Comparison of ENCODE assay signal across 23 mouse cellular contexts in the genomic region with DNA sequence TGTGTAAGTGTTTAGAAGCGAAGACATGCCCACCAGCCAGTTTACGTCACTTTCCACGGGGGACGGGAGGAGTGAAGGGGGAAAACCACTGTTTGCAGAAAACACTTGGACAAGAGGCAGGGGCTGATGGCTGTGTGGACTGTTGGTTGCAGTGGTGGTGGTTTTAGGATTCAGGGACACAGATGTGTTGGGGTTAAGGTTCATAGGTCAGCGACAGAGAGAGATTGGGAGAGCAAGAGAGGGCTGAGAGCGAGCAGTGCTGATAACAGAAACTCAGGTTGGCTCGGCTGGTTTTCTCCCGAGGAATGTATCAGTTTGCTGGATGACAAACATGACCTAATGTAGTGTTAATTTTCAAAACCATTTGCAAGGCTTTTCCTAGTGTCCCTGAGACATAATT.
DNase-seq lines count a peak whose midpoint lies in the region; ATAC-seq and TF ChIP-seq lines count a peak whose summit lies in the region.
"Had no signal": no experiment of that assay in that cellular context is flagged by ENCODE, and none has a peak within 500 bp of the region (broad histone marks: within the 10 kb centered on the region; RNA-seq: fewer than 3 reads in every experiment).

No protein-coding gene starts in this region.

- no peaks in the 10 kb centered on the region for H3K9me3 ChIP-seq in liver, postnatal 0 days (ENCODE audit: low read length)
- H3K9me3 ChIP-seq: embryonic facial prominence, embryonic 10.5 days; embryonic facial prominence, embryonic 12.5 days; forebrain, embryonic 13.5 days; forebrain, embryonic 15.5 days; G1E had no signal

- no peak for TF ChIP-seq POLR2A in liver, adult 2 months (IDR thresholded peaks at IDR 0.05; ENCODE audit: extremely low read depth, insufficient read depth, low read length)

- no peak overlapping the region for H3K9ac ChIP-seq in liver, adult 2 months (ENCODE audit: low read depth, low read length)
- H3K9ac ChIP-seq in liver, postnatal 0 days (replicated peaks), result no peak overlapping the region
- H3K9ac ChIP-seq: embryonic facial prominence, embryonic 12.5 days; forebrain, embryonic 13.5 days; forebrain, embryonic 15.5 days had no signal

- H3K4me2 ChIP-seq in liver, postnatal 0 days (ENCODE audit: low read depth, low read length), result no peak overlapping the region
- H3K4me2 ChIP-seq: embryonic facial prominence, embryonic 12.5 days; forebrain, embryonic 13.5 days; forebrain, embryonic 15.5 days had no signal

- no peak for TF ChIP-seq CTCF in liver, adult 2 months (IDR thresholded peaks at IDR 0.05; ENCODE audit: low read depth, low read length)
- TF ChIP-seq CTCF in liver, postnatal 0 days (IDR thresholded peaks at IDR 0.05; ENCODE audit: low read depth), result no peak

- no peak overlapping the region for H3K4me3 ChIP-seq in liver, adult 2 months (ENCODE audit: insufficient read depth, low read depth, low read length)
- H3K4me3 ChIP-seq in liver, postnatal 0 days (ENCODE audit: low read depth, low read length), result no peak overlapping the region
- H3K4me3 ChIP-seq: embryonic facial prominence, embryonic 10.5 days; embryonic facial prominence, embryonic 12.5 days; forebrain, embryonic 13.5 days; forebrain, embryonic 15.5 days had no signal

- H3K27ac ChIP-seq in liver, adult 2 months (replicated peaks; ENCODE audit: insufficient read depth, low read depth, low read length), result peak overlapping the region; percentile 69; the same call in 1 of the 2 replicates
- no peak overlapping the region for H3K27ac ChIP-seq in liver, postnatal 0 days (ENCODE audit: low read depth)
- H3K27ac ChIP-seq: embryonic facial prominence, embryonic 12.5 days; forebrain, embryonic 13.5 days; forebrain, embryonic 15.5 days had no signal

- H3K36me3 ChIP-seq in liver, adult 2 months (ENCODE audit: control insufficient read depth, insufficient read depth, low read length), result no peaks in the 10 kb centered on the region
- no peaks in the 10 kb centered on the region for H3K36me3 ChIP-seq in liver, postnatal 0 days (replicated peaks; ENCODE audit: insufficient read depth, low read length)
- H3K36me3 ChIP-seq: embryonic facial prominence, embryonic 10.5 days; embryonic facial prominence, embryonic 12.5 days; forebrain, embryonic 15.5 days; G1E had no signal

- H3K4me1 ChIP-seq in liver, adult 2 months (ENCODE audit: control insufficient read depth, insufficient read depth, low read length), result peaks cover 30% of the 10 kb centered on the region
- peaks cover 22% of the 10 kb centered on the region for H3K4me1 ChIP-seq in liver, postnatal 0 days (ENCODE audit: insufficient read depth)

- peak; percentile 83 for DNase-seq in heart, adult 11 months
- no peak for DNase-seq in heart, adult 9 months (ENCODE audit: low spot score in 2 of 2)
- DNase-seq in liver, adult 2 months (ENCODE audit: extremely low read depth, low read depth, low spot score), result peak; percentile 83
- no peak for DNase-seq in liver, postnatal 0 days
- peak; percentile 73 for DNase-seq in yolk sac, embryonic 10.5 days (ENCODE audit: low spot score)
- DNase-seq: adrenal gland, adult 8-10 months; adrenal gland, postnatal 14 days; adrenal gland, postnatal 36 days; B cell, adult 2 months; cerebellum, adult 11-12 months; cerebellum, adult 2 months; cerebellum, adult 9-10 months; cerebellum, postnatal 10 days; cerebellum, postnatal 25 days had no signal

- no peaks in the 10 kb centered on the region for H3K27me3 ChIP-seq in liver, adult 2 months (ENCODE audit: control insufficient read depth, insufficient read depth, low read length)
- H3K27me3 ChIP-seq in liver, postnatal 0 days (ENCODE audit: insufficient read depth, low read length), result no peaks in the 10 kb centered on the region
- H3K27me3 ChIP-seq: CH12.LX; embryonic facial prominence, embryonic 12.5 days; forebrain, embryonic 13.5 days; forebrain, embryonic 15.5 days; Patski had no signal

- 32% methylated on average over 8 of the region's 8 CpGs for WGBS in liver, adult 2 months
- WGBS in liver, postnatal 0 days (ENCODE audit: insufficient replicate concordance), result 61% methylated on average over 8 of the region's 8 CpGs

- ATAC-seq in liver, postnatal 0 days, result no peak
- ATAC-seq: activated CD4-positive, CD25-positive, alpha-beta regulatory T cell, adult 4 months; CD4-positive, CD25-positive, alpha-beta regulatory T cell, adult 4 months; forebrain, embryonic 13.5 days; forebrain, embryonic 15.5 days; Patski had no signal

- TF ChIP-seq EP300 in liver, postnatal 0 days (IDR thresholded peaks at IDR 0.05; ENCODE audit: low read depth), result no peak

- H3K79me2 ChIP-seq in liver, adult 2 months (ENCODE audit: control insufficient read depth, insufficient read depth, low read length), result peaks cover 8% of the 10 kb centered on the region; the same call in 1 of the 2 replicates

Comparison
In these comparisons a context has a peak if more than half of its experiments do, and no peak if none do; other contexts are left out.
1. DNase-seq: peak in heart, adult 11 months (single experiment), liver, adult 2 months (single experiment) and yolk sac, embryonic 10.5 days (single experiment); none in heart, adult 9 months (0 of 2) and liver, postnatal 0 days (single experiment).